Mouse (Mus musculus) MEL (cell line): ENCODE results near the gene Gm10073.

ENCODE experiments used
- CTCF ChIP-seq, 3 experiments: IDR thresholded peaks in 2 of 3; conservative IDR thresholded peaks in 1 of 3; 2 replicates each; pipeline ENCODE4 v1.5.1; 2011 to 2012; ENCODE audit warnings: low read length in 3 of 3, low read depth in 2 of 3, mild to moderate bottlenecking in 2 of 3, improper control_type of control experiment in 1 of 3, inconsistent platforms in 1 of 3, mixed read lengths in 1 of 3, moderate library complexity in 1 of 3; ENCODE audit not compliant: control insufficient read depth in 1 of 3, insufficient read depth in 1 of 3, poor library complexity in 1 of 3, severe bottlenecking in 1 of 3
- GATA1 ChIP-seq: IDR thresholded peaks from 2 replicates; pipeline ENCODE4 v1.6.1; 2011; ENCODE audit warnings: low read depth, low read length, improper control_type of control experiment
- MAFK ChIP-seq: IDR thresholded peaks from 2 replicates; pipeline ENCODE4 v1.6.1; 2011; ENCODE audit warnings: low read depth, mild to moderate bottlenecking, low read length, improper control_type of control experiment, borderline replicate concordance
- SIN3A ChIP-seq: IDR thresholded peaks from 2 replicates; pipeline ENCODE4 v1.6.1; 2012; ENCODE audit warnings: low read length, improper control_type of control experiment, inconsistent platforms
- TAL1 ChIP-seq: IDR thresholded peaks from 2 replicates; pipeline ENCODE4 v1.6.1; 2012; ENCODE audit warnings: mild to moderate bottlenecking, inconsistent platforms, low read length, moderate library complexity, mixed read lengths
- ZC3H11A ChIP-seq: IDR thresholded peaks from 2 replicates; pipeline ENCODE4 v1.6.1; 2012; ENCODE audit warnings: low read depth, mild to moderate bottlenecking, inconsistent platforms, low read length, improper control_type of control experiment

DNA sequence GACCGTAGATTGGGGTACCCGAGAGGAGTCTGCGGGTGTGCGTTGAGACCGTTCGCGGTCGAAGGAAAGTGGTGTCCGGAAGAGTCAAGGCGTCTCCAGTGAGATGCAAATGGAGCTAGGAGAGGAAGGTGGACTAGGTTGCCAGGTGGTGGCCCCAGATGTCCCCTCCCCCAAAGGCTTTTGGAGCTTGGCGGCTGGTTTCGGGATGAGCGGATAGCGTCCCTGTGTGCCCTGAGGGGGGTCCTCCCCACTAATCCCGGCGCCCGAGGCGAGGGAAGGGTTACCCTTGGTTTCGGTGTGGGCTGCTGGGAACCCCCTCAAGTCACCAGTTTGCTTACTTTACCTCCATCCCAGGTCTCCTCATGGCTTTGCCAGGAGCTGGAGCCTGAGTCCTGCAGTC is 30.7 kb upstream of the Gm10073 start:
- TF ChIP-seq TAL1 (no peak), SIN3A (no peak), ZC3H11A (no peak), MAFK (no peak), GATA1 (no peak), CTCF (IDR thresholded peaks at IDR 0.05 in 2 of 3, conservative IDR thresholded peaks at IDR 0.05 in 1 of 3; ENCODE audit: control insufficient read depth in 1 of 3, insufficient read depth in 1 of 3, low read depth in 2 of 3, low read length in 3 of 3, poor library complexity in 1 of 3, severe bottlenecking in 1 of 3) (no peak)
